Mouse (Mus musculus) embryonic facial prominence, embryonic 15.5 days (tissue): ENCODE results near the gene Tcf20. TPM values are rescaled to one million over a fixed set of nuclear protein-coding genes. Genes with fewer than 3 reads are reported as not detected.

Experiments used
- ATAC-seq: fragments of 200-750 bp; cut with Nextera tagmentation; 2 replicates; pipeline ENCODE4 v1.8.0; 2017; ENCODE audit warnings: low read depth, moderate TSS enrichment; ENCODE audit not compliant: insufficient number of reproducible peaks, low FRiP score, low TSS enrichment
- H3K27ac ChIP-seq: fragments of 300-500 bp; sonication (generic); replicated peaks from 2 replicates; pipeline ENCODE4 v1.5.1; 2015; ENCODE audit warnings: mild to moderate bottlenecking, inconsistent platforms
- H3K27me3 ChIP-seq: fragments of 300-500 bp; sonication (generic); 2 replicates; pipeline ENCODE4 v1.6.1; 2015; ENCODE audit warnings: inconsistent platforms
- H3K36me3 ChIP-seq: fragments of 300-500 bp; sonication (generic); 2 replicates; pipeline ENCODE4 v1.6.1; 2015; ENCODE audit warnings: mild to moderate bottlenecking, inconsistent platforms
- H3K4me1 ChIP-seq: fragments of 300-500 bp; sonication (generic); 2 replicates; pipeline ENCODE4 v1.6.1; 2015; ENCODE audit warnings: inconsistent platforms
- H3K4me2 ChIP-seq: fragments of 300-500 bp; sonication (generic); replicated peaks from 2 replicates; pipeline ENCODE4 v1.6.1; 2015; ENCODE audit warnings: mild to moderate bottlenecking, inconsistent platforms
- H3K4me3 ChIP-seq: fragments of 300-500 bp; sonication (generic); replicated peaks from 2 replicates; pipeline ENCODE4 v1.5.1; 2015; ENCODE audit warnings: mild to moderate bottlenecking, inconsistent platforms
- H3K9ac ChIP-seq: fragments of 300-500 bp; sonication (generic); 2 replicates; pipeline ENCODE4 v1.6.1; 2015; ENCODE audit warnings: inconsistent platforms
- H3K9me3 ChIP-seq: fragments of 300-500 bp; sonication (generic); replicated peaks from 2 replicates; pipeline ENCODE4 v1.6.1; 2016; ENCODE audit warnings: inconsistent platforms
- WGBS: fragments of 180-500 bp; shearing (Covaris S2); methylation state at CpG from one replicate; pipeline ENCODE4 v1.1.7; 2015; 5-methylcytosine and 5-hydroxymethylcytosine counted together
- polyA plus RNA-seq: library from polyadenylated mRNA; unstranded; fragments of >200 nt; fragmentation: Nextera tagmentation; extraction: Ambion mirVana; gene quantifications from 2 replicates; pipeline ENCODE4 v1.2.1, GENCODE M21; 2015

Gene Tcf20
- polyA plus RNA-seq, 1 experiment from 2014 or later = 10.5 TPM

GRCm38 (mm10) chr15:82922755-82923154 is 64.9 kb downstream of the Tcf20 start:
- peaks cover 14% of the 10 kb centered on the region; the same call in 1 of the 2 replicates for H3K27me3 ChIP-seq
- H3K9me3 ChIP-seq = no peaks in the 10 kb centered on the region
- 58% methylated on average over 4 of the region's 4 CpGs for WGBS
- H3K9ac ChIP-seq = no peak overlapping the region
- H3K4me2 ChIP-seq = peak overlapping the region; percentile 32; the same call in 1 of the 2 replicates
- H3K36me3 ChIP-seq = no peaks in the 10 kb centered on the region
- H3K4me1 ChIP-seq = peaks cover 85% of the 10 kb centered on the region
- peak overlapping the region; percentile 40; the same call in 1 of the 2 replicates for H3K27ac ChIP-seq
- no peak for ATAC-seq
- no peak overlapping the region for H3K4me3 ChIP-seq

- Histone ChIP-seq H3K4me2 (peak overlapping the region; percentile 32), H3K9ac (no peak overlapping the region), H3K9me3 (no peaks in the 10 kb centered on the region), H3K4me1 (peaks cover 85% of the 10 kb centered on the region), H3K36me3 (no peaks in the 10 kb centered on the region), H3K27me3 (peaks cover 14% of the 10 kb centered on the region; the same call in 1 of the 2 replicates), H3K27ac (peak overlapping the region; percentile 40; the same call in 1 of the 2 replicates), H3K4me3 (no peak overlapping the region)
- 10% methylated on average over 12 of the region's 12 CpGs for WGBS
- ATAC-seq = peak; percentile 22; the same call in 1 of the 2 replicates
Observed at GRCm38 (mm10) chr15:82922052-82922451, 65.6 kb downstream of the Tcf20 start.

GRCm38 (mm10) chr15:82921559-82921958 is 66.1 kb downstream of the Tcf20 start:
- no peak for ATAC-seq
- H3K27ac ChIP-seq = no peak overlapping the region
- H3K4me1 ChIP-seq = peaks cover 84% of the 10 kb centered on the region
- WGBS = 52% methylated on average over 1 of the region's 1 CpGs
- no peaks in the 10 kb centered on the region for H3K36me3 ChIP-seq
- peaks cover 14% of the 10 kb centered on the region; the same call in 1 of the 2 replicates for H3K27me3 ChIP-seq
- no peak overlapping the region for H3K4me3 ChIP-seq
- H3K4me2 ChIP-seq = 0 out of 2 replicates have a peak overlapping the region, but pooled peaks have one; percentile 32
- H3K9me3 ChIP-seq = no peaks in the 10 kb centered on the region
- H3K9ac ChIP-seq = no peak overlapping the region

GRCm38 (mm10) chr15:82920895-82921515 is 66.7 kb downstream of the Tcf20 start:
- H3K9me3 ChIP-seq = no peaks in the 10 kb centered on the region
- 8% methylated on average over 13 of the region's 13 CpGs for WGBS
- H3K4me1 ChIP-seq = peaks cover 84% of the 10 kb centered on the region
- no peaks in the 10 kb centered on the region for H3K36me3 ChIP-seq
- H3K4me3 ChIP-seq = no peak overlapping the region
- H3K9ac ChIP-seq = no peak overlapping the region
- ATAC-seq = no peak; the same call in 1 of the 2 replicates
- H3K27ac ChIP-seq = no peak overlapping the region
- H3K27me3 ChIP-seq = peaks cover 14% of the 10 kb centered on the region; the same call in 1 of the 2 replicates
- peak overlapping the region; percentile 24; the same call in 1 of the 2 replicates for H3K4me2 ChIP-seq

- peaks cover 23% of the 10 kb centered on the region for H3K27me3 ChIP-seq
- H3K4me3 ChIP-seq = no peak overlapping the region
- no peaks in the 10 kb centered on the region for H3K9me3 ChIP-seq
- WGBS = 49% methylated on average over 3 of the region's 3 CpGs
- H3K27ac ChIP-seq = 0 out of 2 replicates have a peak overlapping the region, but pooled peaks have one; percentile 23
- H3K9ac ChIP-seq = no peak overlapping the region
- no peaks in the 10 kb centered on the region for H3K36me3 ChIP-seq
- no peak for ATAC-seq
- H3K4me2 ChIP-seq = no peak overlapping the region
- peaks cover 69% of the 10 kb centered on the region for H3K4me1 ChIP-seq
Observed at GRCm38 (mm10) chr15:82917965-82918364, 69.7 kb downstream of the Tcf20 start.

GRCm38 (mm10) chr15:82917207-82917844 is 70.3 kb downstream of the Tcf20 start:
- no peaks in the 10 kb centered on the region for H3K36me3 ChIP-seq
- no peak overlapping the region for H3K9ac ChIP-seq
- peaks cover 29% of the 10 kb centered on the region for H3K27me3 ChIP-seq
- peak; percentile 25; the same call in 1 of the 2 replicates for ATAC-seq
- 13% methylated on average over 28 of the region's 28 CpGs for WGBS
- peaks cover 67% of the 10 kb centered on the region for H3K4me1 ChIP-seq
- H3K4me2 ChIP-seq = peak overlapping the region; percentile 44
- peak overlapping the region; percentile 23; the same call in 1 of the 2 replicates for H3K27ac ChIP-seq
- peak overlapping the region; percentile 14; the same call in 1 of the 2 replicates for H3K4me3 ChIP-seq
- no peaks in the 10 kb centered on the region for H3K9me3 ChIP-seq

GRCm38 (mm10) chr15:82914455-82914854 is 73.2 kb downstream of the Tcf20 start:
- H3K4me2 ChIP-seq = no peak overlapping the region
- H3K9me3 ChIP-seq = no peaks in the 10 kb centered on the region
- WGBS = 56% methylated on average over 3 of the region's 3 CpGs
- no peaks in the 10 kb centered on the region for H3K36me3 ChIP-seq
- H3K9ac ChIP-seq = no peak overlapping the region
- ATAC-seq = no peak
- H3K27me3 ChIP-seq = peaks cover 19% of the 10 kb centered on the region
- H3K4me1 ChIP-seq = peaks cover 63% of the 10 kb centered on the region
- H3K27ac ChIP-seq = no peak overlapping the region
- no peak overlapping the region for H3K4me3 ChIP-seq

GRCm38 (mm10) chr15:82911965-82912337 is 75.7 kb downstream of the Tcf20 start:
- Histone ChIP-seq H3K4me2 (peak overlapping the region; percentile 59), H3K9me3 (no peaks in the 10 kb centered on the region), H3K27ac (no peak overlapping the region), H3K4me1 (peaks cover 59% of the 10 kb centered on the region), H3K9ac (no peak overlapping the region), H3K36me3 (no peaks in the 10 kb centered on the region), H3K27me3 (peaks cover 16% of the 10 kb centered on the region), H3K4me3 (peak overlapping the region; percentile 28)
- ATAC-seq = no peak
- WGBS = 5% methylated on average over 13 of the region's 13 CpGs

GRCm38 (mm10) chr15:82911001-82911964 is 76.4 kb downstream of the Tcf20 start:
- ATAC-seq = no peak
- Histone ChIP-seq H3K27me3 (peaks cover 16% of the 10 kb centered on the region), H3K4me1 (peaks cover 60% of the 10 kb centered on the region), H3K9ac (no peak overlapping the region), H3K4me3 (peak overlapping the region; percentile 28), H3K36me3 (no peaks in the 10 kb centered on the region), H3K27ac (no peak overlapping the region), H3K9me3 (no peaks in the 10 kb centered on the region), H3K4me2 (peak overlapping the region; percentile 59)
- 17% methylated on average over 44 of the region's 44 CpGs for WGBS

GRCm38 (mm10) chr15:82910596-82910995 is 77.1 kb downstream of the Tcf20 start:
- no peak overlapping the region for H3K9ac ChIP-seq
- 68% methylated on average over 2 of the region's 2 CpGs for WGBS
- H3K4me3 ChIP-seq = no peak overlapping the region
- H3K27me3 ChIP-seq = peaks cover 16% of the 10 kb centered on the region
- H3K4me2 ChIP-seq = no peak overlapping the region
- H3K9me3 ChIP-seq = no peaks in the 10 kb centered on the region
- H3K36me3 ChIP-seq = no peaks in the 10 kb centered on the region
- H3K27ac ChIP-seq = no peak overlapping the region
- H3K4me1 ChIP-seq = peaks cover 60% of the 10 kb centered on the region
- ATAC-seq = no peak

- no peak overlapping the region for H3K27ac ChIP-seq
Observed at GRCm38 (mm10) chr15:82909791-82910190, 77.9 kb downstream of the Tcf20 start.

More at GRCm38 (mm10) chr15:82909791-82910190, 77.9 kb downstream of the Tcf20 start:
- Histone ChIP-seq H3K9me3 (no peaks in the 10 kb centered on the region), H3K4me2 (no peak overlapping the region), H3K9ac (no peak overlapping the region), H3K36me3 (no peaks in the 10 kb centered on the region), H3K4me1 (peaks cover 59% of the 10 kb centered on the region), H3K4me3 (no peak overlapping the region), H3K27me3 (peaks cover 16% of the 10 kb centered on the region)
- WGBS = 88% methylated on average over 4 of the region's 4 CpGs
- ATAC-seq = no peak
